Mouse (Mus musculus) spleen, adult 2 months (tissue): ENCODE data around the gene Olfr328.

Experiments
- CTCF ChIP-seq: fragments of 200-500 bp; IDR thresholded peaks from 2 replicates; pipeline ENCODE4 v1.5.1; 2011; ENCODE audit warnings: mild to moderate bottlenecking, inconsistent platforms; ENCODE audit not compliant: insufficient read depth, insufficient read length, insufficient replicate concordance; ENCODE audit errors: extremely low read depth
- POLR2A ChIP-seq: fragments of 200-500 bp; IDR thresholded peaks from 2 replicates; pipeline ENCODE4 v1.6.1; 2011; ENCODE audit warnings: low read depth, low read length, inconsistent platforms

DNA sequence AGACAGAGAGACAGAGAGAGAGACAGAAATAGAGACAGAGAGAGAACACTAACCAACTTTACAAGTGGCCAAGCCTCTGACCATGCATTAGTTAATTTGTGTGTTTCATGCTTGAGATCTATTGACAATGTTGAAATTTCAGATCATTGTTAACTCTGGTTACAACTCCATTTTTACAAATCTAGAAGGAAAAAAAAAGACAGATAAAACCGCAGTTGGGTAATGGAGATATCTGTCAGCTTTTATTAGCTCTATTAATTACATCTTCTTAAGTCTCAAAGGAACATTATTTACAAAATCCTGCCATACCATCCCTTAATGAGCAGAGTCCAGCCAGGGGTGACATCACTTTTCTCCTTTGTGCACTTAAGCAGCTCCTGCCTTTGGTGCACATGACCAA is 22.0 kb upstream of the Olfr328 start, which contains the start of gene Olfr325:
- TF ChIP-seq CTCF (no peak), POLR2A (no peak)
